Mouse (Mus musculus): ENCODE data around the gene Syne3. TPM values are rescaled to one million over a fixed set of nuclear protein-coding genes. Genes with fewer than 3 reads are reported as not detected.

Syne3 gene
- total RNA-seq, 2 experiments from 2014 or later = 17.8 to 26.9 TPM

DNA sequence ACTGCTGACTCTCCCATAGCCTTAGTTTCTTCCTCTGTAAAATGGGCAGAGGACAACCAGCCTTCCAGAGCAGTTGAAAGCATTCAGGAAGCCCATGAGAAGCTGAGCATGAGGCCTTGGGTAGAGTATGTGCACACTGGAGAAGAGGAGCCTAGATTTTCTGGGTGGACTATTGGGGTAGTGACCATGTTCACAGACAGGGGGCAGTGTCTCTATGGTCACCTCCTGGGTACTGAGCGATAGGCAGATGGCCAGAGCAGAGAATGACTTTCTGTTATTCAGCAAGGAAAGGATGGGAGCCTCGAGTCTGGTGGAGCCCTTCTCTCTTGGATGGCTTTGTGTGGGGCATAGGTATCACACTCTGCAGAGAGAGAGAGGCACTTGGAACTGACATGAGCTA, 76.4 kb downstream of the Syne3 start:
- peak; percentile 52; the same call in 1 of the 2 replicates for ATAC-seq (ENCODE audit: poor library complexity, severe bottlenecking)

DNA sequence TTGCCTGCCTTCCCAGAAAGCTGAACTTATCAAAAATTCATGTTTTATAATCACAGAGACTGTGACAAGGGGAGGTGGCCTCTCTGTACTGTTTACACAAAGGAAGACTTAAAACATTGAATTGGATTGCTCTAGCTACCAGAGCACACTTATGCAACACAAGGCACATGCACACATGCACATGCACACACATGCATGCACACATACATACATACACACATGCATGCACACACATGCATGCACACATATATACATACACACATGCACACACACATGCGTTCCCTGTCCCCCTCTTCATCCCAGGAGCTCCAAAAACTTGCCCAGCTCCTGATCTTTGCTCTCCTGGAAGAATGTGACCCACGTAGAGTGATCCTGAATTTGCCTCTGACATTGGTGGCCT, 83.8 kb downstream of the Syne3 start:
- no peak for ATAC-seq (ENCODE audit: poor library complexity, severe bottlenecking)

DNA sequence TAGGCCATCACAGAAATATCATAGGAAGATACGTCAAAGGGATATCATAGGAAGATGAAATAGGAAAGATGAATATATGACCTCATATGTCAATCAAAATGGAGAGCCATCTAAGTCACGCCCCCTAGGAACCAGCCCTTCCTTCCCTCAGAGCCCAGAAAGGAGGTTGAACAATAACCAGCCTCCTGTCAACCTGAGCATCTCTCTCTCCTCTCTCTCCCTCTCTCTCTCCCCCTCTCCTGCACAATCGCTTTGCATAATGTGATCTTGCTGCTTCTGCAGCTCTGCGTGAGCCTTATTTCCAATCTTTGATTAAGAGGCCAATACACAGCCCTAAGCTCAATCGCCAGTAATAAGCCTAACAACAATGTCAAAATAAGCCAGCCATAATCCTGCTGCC, 84.6 kb downstream of the Syne3 start:
- no peak for ATAC-seq (ENCODE audit: poor library complexity, severe bottlenecking)

DNA sequence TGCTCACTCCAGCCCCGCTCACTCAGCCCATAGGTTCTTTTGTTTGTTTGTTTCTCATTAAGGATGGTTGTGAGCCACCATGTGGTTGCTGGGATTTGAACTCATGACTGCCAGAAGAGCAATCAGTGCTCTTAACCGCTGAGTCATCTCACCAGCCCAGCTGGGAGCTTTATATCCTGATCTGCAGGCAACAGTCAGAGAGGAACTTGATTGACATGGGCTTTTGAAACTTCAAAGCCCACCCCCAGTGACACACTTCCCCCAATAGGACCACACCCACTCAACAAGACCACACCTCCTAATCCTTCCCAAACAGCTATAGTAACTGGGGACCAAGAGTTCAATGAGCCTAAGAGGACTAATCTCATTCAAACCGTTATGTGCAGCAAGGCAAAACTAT, 85.1 kb downstream of the Syne3 start:
- no peak for ATAC-seq (ENCODE audit: poor library complexity, severe bottlenecking)

DNA sequence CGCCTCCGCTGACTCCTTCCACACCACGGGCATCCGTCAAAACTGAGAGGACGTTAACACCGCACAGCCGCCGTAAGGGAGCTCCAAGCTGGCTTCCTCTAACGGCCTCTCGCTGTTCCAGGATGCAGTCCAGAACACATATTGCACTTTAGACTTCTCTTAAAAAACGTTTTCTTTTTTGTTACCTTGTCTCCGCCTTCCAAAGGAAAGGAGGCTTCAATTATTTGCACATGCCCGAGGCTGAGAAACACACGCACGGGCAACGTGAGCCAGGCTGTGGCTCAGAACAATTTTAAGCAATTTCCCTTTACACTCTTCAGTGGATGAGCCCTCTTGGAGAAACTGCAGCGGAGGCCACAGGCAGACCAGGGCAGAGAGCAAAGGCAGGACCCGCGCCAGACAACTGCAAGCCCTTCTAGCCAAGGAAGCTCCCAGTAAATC, 85.6 kb downstream of the Syne3 start:
- no peak for ATAC-seq (ENCODE audit: poor library complexity, severe bottlenecking)

DNA sequence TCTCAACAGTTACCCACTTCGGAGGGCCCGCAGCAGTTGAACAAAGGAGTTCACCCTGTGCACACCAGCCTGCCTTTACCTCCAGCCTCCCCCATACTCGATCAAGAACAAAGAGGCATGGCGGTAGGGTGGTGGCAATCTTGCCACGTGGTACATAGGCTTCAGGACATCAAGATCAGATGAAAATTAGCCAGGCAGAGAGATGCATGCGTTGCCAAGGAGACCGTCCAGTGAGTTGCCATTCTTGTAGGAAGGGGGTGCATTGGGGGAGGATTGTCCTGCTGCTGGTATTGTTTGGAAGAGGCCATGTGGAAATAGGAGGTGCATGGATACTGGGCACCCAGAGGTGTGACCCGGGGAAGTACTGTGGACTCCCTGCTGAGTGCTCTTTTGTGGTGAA, 87.0 kb downstream of the Syne3 start:
- ATAC-seq (ENCODE audit: poor library complexity, severe bottlenecking) = no peak

DNA sequence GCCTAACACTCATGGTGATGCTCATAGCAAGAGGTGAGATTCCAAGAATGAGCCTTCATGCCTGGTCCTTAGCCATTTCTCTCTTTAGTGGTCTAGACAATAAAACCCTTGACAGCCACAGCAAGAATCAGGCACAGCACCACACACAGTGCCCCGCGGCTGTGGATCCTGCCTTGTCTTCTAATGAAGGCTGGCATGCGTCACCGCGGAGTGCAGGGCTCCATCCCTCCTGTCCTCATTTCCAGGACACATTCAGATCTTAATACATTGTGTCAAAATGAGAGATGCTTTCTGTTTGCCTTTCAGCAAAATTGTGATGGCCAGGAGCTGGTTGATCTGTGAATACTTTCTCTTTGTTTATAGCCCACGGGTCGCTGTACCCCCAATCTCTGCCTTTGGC, 88.5 kb downstream of the Syne3 start:
- no peak for ATAC-seq (ENCODE audit: poor library complexity, severe bottlenecking)

GRCm38 (mm10) chr12:104919247-104919646, 90.4 kb downstream of the Syne3 start:
- ATAC-seq (ENCODE audit: poor library complexity, severe bottlenecking) = no peak

DNA sequence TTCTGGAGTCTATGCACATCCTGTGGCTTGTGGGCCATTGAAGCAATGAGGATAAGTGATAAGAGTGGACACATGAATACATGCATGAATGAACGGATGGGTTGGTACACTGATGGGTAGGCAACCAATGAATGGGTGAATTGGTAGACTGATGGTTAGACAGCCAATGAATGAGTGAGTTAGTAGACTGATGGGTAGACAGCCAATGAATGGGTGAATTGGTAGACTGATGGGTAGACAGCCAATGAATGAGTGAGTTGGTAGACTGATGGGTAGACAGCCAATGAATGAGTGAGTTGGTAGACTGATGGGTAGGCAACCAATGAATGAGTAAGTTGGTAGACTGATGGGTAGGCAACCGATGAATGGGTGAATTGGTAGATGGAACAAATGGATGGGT, 91.7 kb downstream of the Syne3 start:
- ATAC-seq (ENCODE audit: poor library complexity, severe bottlenecking) = no peak

DNA sequence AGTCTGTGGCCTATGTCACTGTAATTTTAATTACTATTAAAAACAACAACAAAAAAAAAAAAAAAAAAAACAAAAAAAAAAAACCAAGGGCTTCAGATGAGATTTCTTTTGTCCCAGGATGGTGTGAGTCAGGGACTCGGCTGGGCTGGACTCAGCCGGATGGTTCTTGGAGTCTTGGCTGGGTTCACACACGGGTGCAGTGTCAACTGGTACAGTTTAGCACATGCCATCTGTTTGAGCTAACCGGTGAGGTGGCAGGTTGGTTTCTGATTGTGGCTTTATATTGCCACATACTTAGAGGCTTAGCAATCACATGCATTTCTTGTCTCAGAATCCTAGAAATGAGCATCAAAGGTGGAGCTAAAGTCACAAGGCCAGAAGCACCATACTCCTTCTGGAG, 92.3 kb downstream of the Syne3 start:
- no peak for ATAC-seq (ENCODE audit: poor library complexity, severe bottlenecking)

- no peak for ATAC-seq (ENCODE audit: poor library complexity, severe bottlenecking)
These were observed 92.8 kb downstream of the Syne3 start for GRCm38 (mm10) chr12:104916776-104917175.

- no peak for ATAC-seq (ENCODE audit: poor library complexity, severe bottlenecking)
These were observed 93.9 kb downstream of the Syne3 start for GRCm38 (mm10) chr12:104915681-104916080.

GRCm38 (mm10) chr12:104912990-104913389, 96.6 kb downstream of the Syne3 start:
- no peak for ATAC-seq (ENCODE audit: poor library complexity, severe bottlenecking)

- ATAC-seq (ENCODE audit: poor library complexity, severe bottlenecking) = no peak
These were observed 97.2 kb downstream of the Syne3 start for GRCm38 (mm10) chr12:104912281-104912933.

- no peak for ATAC-seq (ENCODE audit: poor library complexity, severe bottlenecking)
These were observed 99.9 kb downstream of the Syne3 start for GRCm38 (mm10) chr12:104909750-104910149.

DNA sequence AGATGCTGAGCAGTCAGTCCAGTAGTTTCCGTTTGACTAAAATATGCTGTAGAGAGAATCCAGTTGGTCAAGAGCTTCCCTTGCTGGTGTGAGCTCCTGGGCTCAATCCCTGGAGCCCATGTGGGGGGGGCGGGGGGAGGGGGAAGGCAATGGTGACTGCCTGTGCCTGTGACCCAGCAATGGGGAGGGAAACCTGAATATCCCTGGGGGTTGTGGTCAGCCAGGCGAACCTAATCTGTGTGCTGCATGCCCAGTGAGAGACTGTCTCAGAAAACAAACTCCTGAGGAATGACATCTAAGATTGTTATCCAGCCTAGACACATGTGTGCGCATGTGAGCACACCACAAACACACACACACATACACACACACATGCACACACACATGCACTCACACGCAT, 100.6 kb downstream of the Syne3 start:
- no peak for ATAC-seq (ENCODE audit: poor library complexity, severe bottlenecking)

- peak; percentile 38; the same call in 1 of the 2 replicates for ATAC-seq (ENCODE audit: poor library complexity, severe bottlenecking)
These were observed 101.4 kb downstream of the Syne3 start for GRCm38 (mm10) chr12:104908024-104908781.

DNA sequence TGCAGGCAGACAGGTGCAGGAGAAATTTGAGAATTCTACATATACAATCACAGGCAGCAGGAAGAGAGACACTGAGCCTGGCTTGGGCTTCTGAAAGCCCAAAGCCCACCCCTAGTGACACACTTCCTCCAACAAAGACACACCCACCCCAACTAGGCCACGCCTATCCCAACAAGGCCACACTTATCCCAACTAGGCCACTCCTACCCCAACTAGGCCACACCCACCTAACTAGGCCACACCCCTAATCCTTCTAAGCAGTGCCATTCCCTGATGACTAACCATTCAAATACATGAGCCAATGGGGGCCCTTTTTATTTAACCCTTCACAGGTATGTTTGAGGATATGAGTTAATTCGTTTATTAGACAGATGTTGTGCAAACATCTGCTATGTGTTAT, 102.5 kb downstream of the Syne3 start:
- 0 out of 2 replicates have a peak, but pooled peaks have one; percentile 10 for ATAC-seq (ENCODE audit: poor library complexity, severe bottlenecking)

- no peak for ATAC-seq (ENCODE audit: poor library complexity, severe bottlenecking)
These were observed 105.5 kb downstream of the Syne3 start for GRCm38 (mm10) chr12:104904138-104904537.

- ATAC-seq (ENCODE audit: poor library complexity, severe bottlenecking) = no peak
These were observed 107.1 kb downstream of the Syne3 start for GRCm38 (mm10) chr12:104902392-104903053.

DNA sequence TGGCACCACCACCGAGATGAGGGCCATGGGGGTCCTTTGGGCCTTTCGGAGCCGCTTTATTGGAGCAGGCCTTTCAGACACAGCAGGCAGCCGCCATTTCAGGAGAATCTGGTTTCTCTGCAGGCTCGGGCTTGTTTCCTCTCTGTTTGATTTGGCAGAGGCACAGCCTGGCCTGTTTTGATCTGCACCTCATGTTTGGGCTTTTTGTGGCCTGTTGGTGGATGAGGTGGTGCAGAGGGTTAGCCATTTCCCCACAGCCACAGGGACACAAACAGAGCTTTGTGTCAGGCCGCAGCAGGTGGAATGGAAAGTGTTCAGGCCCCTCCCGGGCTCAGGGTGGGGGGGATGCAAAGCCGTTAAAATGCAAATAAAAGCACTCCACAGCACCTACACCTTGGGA, 108.3 kb downstream of the Syne3 start:
- no peak for ATAC-seq (ENCODE audit: poor library complexity, severe bottlenecking)

- ATAC-seq (ENCODE audit: poor library complexity, severe bottlenecking) = no peak
These were observed 109.8 kb downstream of the Syne3 start for GRCm38 (mm10) chr12:104899835-104900234.

Data from megakaryocyte, adult 5-6 weeks (primary cell).